Mouse (Mus musculus) bone marrow macrophage, adult 2 months (primary cell): ENCODE results near the gene Nostrin. TPM values are rescaled to one million over a fixed set of nuclear protein-coding genes. Genes with fewer than 3 reads are reported as not detected.

Source experiments
- H3K27ac ChIP-seq: 2 replicates; pipeline ENCODE4 v1.5.1; 2012; ENCODE audit warnings: low read depth, low read length; ENCODE audit not compliant: insufficient read depth
- H3K4me1 ChIP-seq: 2 replicates; pipeline ENCODE4 v1.6.1; 2012; ENCODE audit warnings: low read length; ENCODE audit not compliant: control insufficient read depth, insufficient read depth
- H3K4me3 ChIP-seq: 2 replicates; pipeline ENCODE4 v1.5.1; 2012; ENCODE audit warnings: mild to moderate bottlenecking, low read length, moderate library complexity; ENCODE audit not compliant: insufficient read depth
- CTCF ChIP-seq: IDR thresholded peaks from 2 replicates; pipeline ENCODE4 v1.5.1; 2012; ENCODE audit warnings: low read depth, mild to moderate bottlenecking, low read length, moderate library complexity
- POLR2A ChIP-seq: IDR thresholded peaks from 2 replicates; pipeline ENCODE4 v1.6.1; 2012; ENCODE audit warnings: mild to moderate bottlenecking, low read depth, low read length, borderline replicate concordance
- polyA plus RNA-seq: library from polyadenylated mRNA; stranded (reverse); fragments of >200 nt; gene quantifications from 2 replicates; pipeline ENCODE4 v1.2.4, GENCODE M21; 2012; ENCODE audit not compliant: missing spikeins, insufficient read depth, insufficient read length

The Nostrin gene
- polyA plus RNA-seq, 1 experiment = 38.4 TPM

GRCm38 (mm10) chr2:69109246-69109645 is 26.4 kb upstream of the Nostrin start:
- Histone ChIP-seq H3K4me1 (peaks cover 12% of the 10 kb centered on the region), H3K4me3 (no peak overlapping the region), H3K27ac (peak overlapping the region; percentile 42; the same call in 1 of the 2 replicates)
- TF ChIP-seq CTCF = no peak
- TF ChIP-seq POLR2A = no peak

- no peak for TF ChIP-seq CTCF
- TF ChIP-seq POLR2A = no peak
Observed at GRCm38 (mm10) chr2:69109710-69110109, 25.9 kb upstream of the Nostrin start.

GRCm38 (mm10) chr2:69112609-69113008 is 23.0 kb upstream of the Nostrin start:
- Histone ChIP-seq H3K27ac (no peak overlapping the region), H3K4me1 (peaks cover 14% of the 10 kb centered on the region), H3K4me3 (no peak overlapping the region)
- no peak for TF ChIP-seq CTCF
- no peak for TF ChIP-seq POLR2A

More at GRCm38 (mm10) chr2:69109710-69110109, 25.9 kb upstream of the Nostrin start:
- H3K4me3 ChIP-seq = no peak overlapping the region
- H3K27ac ChIP-seq = peak overlapping the region; percentile 42
- peaks cover 12% of the 10 kb centered on the region for H3K4me1 ChIP-seq

- Histone ChIP-seq H3K4me3 (no peak overlapping the region), H3K27ac (no peak overlapping the region), H3K4me1 (peaks cover 11% of the 10 kb centered on the region)
- TF ChIP-seq POLR2A (no peak), CTCF (no peak)
Observed at GRCm38 (mm10) chr2:69113829-69114547, 21.6 kb upstream of the Nostrin start.

GRCm38 (mm10) chr2:69115921-69116320 is 19.7 kb upstream of the Nostrin start:
- Histone ChIP-seq H3K4me3 (no peak overlapping the region), H3K27ac (no peak overlapping the region), H3K4me1 (peaks cover 2% of the 10 kb centered on the region; the same call in 1 of the 2 replicates)
- TF ChIP-seq POLR2A (no peak), CTCF (no peak)

- Histone ChIP-seq H3K4me3 (no peak overlapping the region), H3K4me1 (peaks cover 2% of the 10 kb centered on the region; the same call in 1 of the 2 replicates), H3K27ac (no peak overlapping the region)
- TF ChIP-seq POLR2A (no peak), CTCF (no peak)
Observed at GRCm38 (mm10) chr2:69116767-69117166, 18.8 kb upstream of the Nostrin start.

- no peak overlapping the region for H3K4me3 ChIP-seq
- H3K27ac ChIP-seq = no peak overlapping the region
- TF ChIP-seq CTCF (no peak), POLR2A (no peak)
- peaks cover 2% of the 10 kb centered on the region; the same call in 1 of the 2 replicates for H3K4me1 ChIP-seq
Observed at GRCm38 (mm10) chr2:69118994-69119393, 16.6 kb upstream of the Nostrin start.

- Histone ChIP-seq H3K4me3 (no peak overlapping the region), H3K4me1 (peaks cover 2% of the 10 kb centered on the region; the same call in 1 of the 2 replicates), H3K27ac (no peak overlapping the region)
- no peak for TF ChIP-seq CTCF
- no peak for TF ChIP-seq POLR2A
Observed at GRCm38 (mm10) chr2:69119718-69120117, 15.9 kb upstream of the Nostrin start.

GRCm38 (mm10) chr2:69121681-69122080 is 13.9 kb upstream of the Nostrin start:
- no peak overlapping the region for H3K27ac ChIP-seq
- no peak for TF ChIP-seq POLR2A
- no peak for TF ChIP-seq CTCF
- no peak overlapping the region for H3K4me3 ChIP-seq
- H3K4me1 ChIP-seq = no peaks in the 10 kb centered on the region

- TF ChIP-seq CTCF = no peak
- no peak for TF ChIP-seq POLR2A
- peaks cover 26% of the 10 kb centered on the region for H3K4me1 ChIP-seq
- H3K4me3 ChIP-seq = no peak overlapping the region
- H3K27ac ChIP-seq = no peak overlapping the region
Observed at GRCm38 (mm10) chr2:69125425-69125824, 10.2 kb upstream of the Nostrin start.

GRCm38 (mm10) chr2:69128321-69128720 is 7.3 kb upstream of the Nostrin start:
- no peak for TF ChIP-seq POLR2A
- TF ChIP-seq CTCF = no peak
- Histone ChIP-seq H3K4me3 (peak overlapping the region; percentile 48), H3K27ac (peak overlapping the region; percentile 94), H3K4me1 (peaks cover 35% of the 10 kb centered on the region)
